Mouse (Mus musculus) kidney, postnatal 36 days (tissue): ENCODE measurements at regions not wholly inside any gene's neighbourhood (a gene's known extent, or its start where the extent isn't known, plus 50 kb on each side); places are given as distances from the start of the nearest gene placed in this dataset.
A peak's percentile ranks its signal among the peaks of the same experiment; 100 is the strongest.

ENCODE experiments used
- DNase-seq, 2 experiments: peaks; one replicate each; pipeline ENCODE4 v3.0.0; 2021 to 2022; ENCODE audit warnings: mixed read lengths in 2 of 2

GRCm38 (mm10) chr17:85821861-85822260 is 133.8 kb upstream of the Six2 start:
- no peak for DNase-seq

DNA sequence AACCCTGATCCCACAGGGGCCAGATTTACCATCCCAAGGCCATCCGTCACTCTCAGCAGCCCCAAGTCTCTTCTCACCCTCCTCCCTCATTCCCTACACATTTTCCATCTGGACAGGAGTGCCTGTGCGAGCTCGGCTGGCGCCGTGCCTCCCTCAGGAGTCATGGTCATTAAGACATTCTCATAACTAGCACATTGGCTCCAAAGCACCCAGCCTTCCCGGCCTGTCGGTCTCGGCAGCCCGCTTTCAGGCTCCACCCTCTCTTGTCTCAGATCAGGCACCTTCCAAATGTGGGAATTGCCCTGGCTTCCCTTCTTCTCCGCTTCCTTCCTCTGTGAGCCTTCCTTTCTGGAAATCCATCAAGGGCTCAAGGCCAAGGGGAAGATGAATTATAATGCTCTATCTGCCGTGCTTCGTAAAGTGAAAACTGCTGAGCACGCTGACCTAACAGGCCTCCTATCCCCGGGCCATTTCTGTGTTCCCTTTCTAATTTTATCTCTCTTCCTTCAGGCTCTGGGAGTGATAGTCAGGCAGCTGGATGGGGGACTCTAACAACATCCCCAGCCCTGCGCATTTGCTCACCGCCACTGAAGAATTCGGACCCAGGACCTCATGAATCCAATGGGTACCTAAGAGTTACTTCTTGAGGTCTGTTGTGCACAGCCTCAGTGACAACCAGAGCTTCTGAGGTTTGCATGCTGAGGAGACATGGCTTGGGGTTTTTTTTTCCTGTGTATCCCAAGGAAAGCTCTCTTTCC is 130.2 kb upstream of the Six2 start:
- DNase-seq = no peak

DNA sequence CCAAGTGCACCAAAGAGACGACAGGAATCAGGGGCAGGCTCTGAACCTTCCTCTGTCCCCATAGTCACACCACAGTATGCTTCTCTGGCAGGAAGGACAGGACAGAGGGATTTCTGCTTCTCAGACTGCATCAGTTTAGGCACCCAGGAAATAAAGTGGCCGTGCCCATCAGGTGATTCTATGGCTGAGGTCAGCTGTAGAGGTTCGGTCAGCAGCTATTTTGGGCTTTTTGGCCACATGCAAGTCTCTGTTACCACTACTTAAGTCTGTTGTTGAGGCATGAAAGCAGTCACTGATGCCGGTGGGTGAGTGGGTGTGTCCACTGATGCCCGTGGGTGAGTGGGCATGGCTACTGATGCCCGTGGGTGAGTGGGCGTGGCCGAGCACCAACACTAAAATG is 128.4 kb upstream of the Six2 start:
- no peak for DNase-seq

- DNase-seq = no peak
Measured at GRCm38 (mm10) chr17:85816056-85816455, 128.0 kb upstream of the Six2 start.

DNA sequence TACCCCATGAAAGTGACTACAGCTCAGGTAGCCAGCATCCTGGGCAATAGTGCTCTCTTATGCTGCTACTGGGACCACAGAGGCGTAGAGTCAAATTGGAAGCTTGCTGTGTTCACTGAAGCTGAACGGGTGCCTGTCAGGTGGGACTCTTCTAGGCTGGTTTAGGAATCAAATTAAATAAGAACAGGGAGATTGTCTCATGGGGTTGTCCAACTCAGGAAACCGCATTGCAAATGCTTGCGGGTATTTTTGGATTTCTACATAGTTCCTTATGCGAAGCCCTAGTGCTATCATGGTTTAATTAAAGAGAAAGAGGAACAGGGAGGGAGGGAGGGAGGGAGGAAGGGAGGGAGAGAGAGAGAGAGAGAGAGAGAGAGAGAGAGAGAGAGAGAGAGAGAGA is 120.5 kb upstream of the Six2 start:
- no peak for DNase-seq

DNA sequence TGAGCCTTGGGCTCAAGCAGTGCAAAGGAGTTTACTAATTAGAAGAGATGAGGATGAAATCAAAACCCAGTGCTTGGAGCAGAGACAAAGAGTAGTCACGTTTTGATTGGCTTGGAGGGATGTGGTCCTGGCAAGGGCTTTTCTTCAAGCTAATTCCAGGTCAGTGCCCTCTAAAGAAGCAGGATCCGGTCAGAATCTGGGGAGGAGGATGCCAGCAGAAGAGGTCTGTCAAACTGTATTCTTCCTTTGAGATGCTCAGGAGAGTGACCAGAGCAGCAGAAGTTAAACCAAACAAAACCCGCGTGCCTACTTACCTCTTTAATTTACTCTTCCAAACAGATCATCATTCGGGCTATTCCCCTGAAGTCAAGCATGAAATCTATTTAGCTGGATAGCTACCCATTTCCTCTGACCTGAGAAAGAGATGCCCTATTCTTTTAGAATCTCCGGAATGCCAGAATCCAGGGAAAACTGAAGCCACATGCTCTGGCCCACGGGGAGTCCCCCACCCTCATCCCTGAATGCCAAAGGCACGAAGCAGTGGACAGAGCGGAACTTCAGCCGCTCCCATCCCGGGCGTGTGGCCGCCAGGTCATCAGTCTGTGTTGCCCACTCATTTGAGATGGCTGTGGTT is 117.8 kb upstream of the Six2 start:
- DNase-seq = no peak

GRCm38 (mm10) chr17:85804631-85805030 is 116.6 kb upstream of the Six2 start:
- no peak for DNase-seq

DNA sequence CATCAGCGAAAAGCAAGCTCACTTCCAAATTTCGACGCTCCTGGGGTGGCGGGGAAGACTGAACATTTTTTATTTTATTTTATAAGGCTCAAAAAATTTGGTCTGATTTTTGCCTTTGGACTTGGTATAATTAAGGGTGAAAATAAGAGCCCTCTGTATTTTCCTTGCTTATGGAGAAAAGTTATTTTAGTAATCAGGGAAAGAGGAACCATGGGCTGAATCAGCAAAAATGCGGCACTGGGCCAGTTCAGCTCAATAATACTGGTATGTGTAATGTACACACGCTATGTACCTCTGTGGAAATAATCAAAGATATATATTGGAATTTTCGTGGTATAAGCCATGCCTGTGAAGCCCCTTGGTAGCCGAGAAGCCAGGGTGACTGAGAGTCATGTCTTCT is 113.7 kb upstream of the Six2 start:
- no peak for DNase-seq

DNA sequence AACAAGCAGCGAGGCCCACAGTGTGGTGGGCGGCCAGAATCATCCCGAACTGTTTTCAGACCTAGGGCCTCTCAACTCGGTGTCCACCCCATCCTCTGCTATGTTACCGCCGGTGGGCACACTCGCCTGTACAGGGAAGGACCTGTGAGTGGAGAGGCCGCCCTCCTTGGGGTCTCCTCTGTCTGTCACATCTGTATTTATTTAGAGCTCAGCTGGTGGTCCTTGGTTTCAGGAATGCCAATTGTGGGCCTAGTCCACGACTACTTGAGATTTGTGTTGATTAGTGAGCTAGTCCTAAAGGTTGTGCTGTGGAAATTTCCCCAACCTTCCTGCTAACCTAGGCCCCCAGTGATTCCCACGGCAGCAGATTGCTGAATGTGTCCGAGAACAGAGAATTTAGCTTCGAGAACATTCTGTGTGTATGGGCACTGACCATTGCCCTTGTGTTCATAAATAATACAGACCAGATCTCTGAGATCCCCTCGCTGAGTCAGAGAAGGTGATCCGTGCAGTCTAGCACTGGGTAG is 113.1 kb upstream of the Six2 start:
- DNase-seq = no peak

- DNase-seq = no peak
Measured at GRCm38 (mm10) chr17:85800357-85801078, 112.4 kb upstream of the Six2 start.

DNA sequence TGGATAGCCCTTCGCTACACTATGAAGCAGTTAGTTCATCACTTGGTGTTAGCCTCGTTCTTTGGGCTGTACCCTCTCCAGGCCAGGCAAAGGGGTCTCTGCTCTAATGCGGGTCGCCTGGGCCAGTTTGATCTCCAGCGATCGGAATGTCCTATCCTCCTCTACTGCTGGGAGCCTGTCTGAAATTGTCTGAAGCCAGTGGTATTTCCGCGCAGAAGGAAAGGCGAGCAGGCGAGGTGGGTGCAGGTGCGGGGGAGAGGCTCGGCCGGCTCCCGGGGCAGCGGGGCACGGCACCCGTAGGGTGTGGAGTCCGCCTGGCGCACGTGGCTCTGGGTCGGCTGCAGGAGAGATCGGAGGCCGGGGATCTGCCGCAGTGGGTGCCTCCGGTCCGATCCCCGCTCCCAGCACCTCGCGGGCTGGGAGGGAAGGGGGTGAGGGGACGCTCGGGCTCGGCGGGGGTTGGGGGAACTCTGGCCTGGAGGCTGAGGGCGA is 111.8 kb upstream of the Six2 start:
- DNase-seq = peak; percentile 3 to 18

- DNase-seq = peak; percentile 1 to 9
Measured at GRCm38 (mm10) chr17:85799081-85799864, 111.2 kb upstream of the Six2 start.

- DNase-seq = no peak
Measured at GRCm38 (mm10) chr17:85797755-85798154, 109.7 kb upstream of the Six2 start.

- no peak for DNase-seq
Measured at GRCm38 (mm10) chr17:85795820-85796219, 107.7 kb upstream of the Six2 start.

GRCm38 (mm10) chr17:85785625-85786294 is 97.7 kb upstream of the Six2 start:
- no peak for DNase-seq

DNA sequence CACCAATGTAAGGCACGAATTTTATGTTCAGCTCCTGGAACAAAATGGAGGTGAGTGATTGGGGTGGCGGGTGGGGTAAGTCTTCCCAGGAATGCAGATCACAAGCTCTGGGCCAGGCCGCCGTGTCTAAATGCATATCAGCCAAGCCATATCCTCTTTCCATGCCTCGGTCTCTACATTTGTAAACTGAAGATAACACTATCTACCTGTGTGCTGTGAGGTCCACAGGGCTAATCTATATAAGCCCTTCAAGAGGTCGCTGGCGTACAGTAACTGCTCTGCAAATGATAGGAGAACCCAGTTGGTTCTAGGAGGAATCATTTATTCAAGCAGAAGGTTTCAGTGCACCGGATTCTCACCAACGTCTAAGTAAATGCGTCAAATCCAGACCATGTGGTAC is 92.4 kb upstream of the Six2 start:
- DNase-seq = no peak

GRCm38 (mm10) chr17:85776876-85777275 is 88.8 kb upstream of the Six2 start:
- DNase-seq = no peak

DNA sequence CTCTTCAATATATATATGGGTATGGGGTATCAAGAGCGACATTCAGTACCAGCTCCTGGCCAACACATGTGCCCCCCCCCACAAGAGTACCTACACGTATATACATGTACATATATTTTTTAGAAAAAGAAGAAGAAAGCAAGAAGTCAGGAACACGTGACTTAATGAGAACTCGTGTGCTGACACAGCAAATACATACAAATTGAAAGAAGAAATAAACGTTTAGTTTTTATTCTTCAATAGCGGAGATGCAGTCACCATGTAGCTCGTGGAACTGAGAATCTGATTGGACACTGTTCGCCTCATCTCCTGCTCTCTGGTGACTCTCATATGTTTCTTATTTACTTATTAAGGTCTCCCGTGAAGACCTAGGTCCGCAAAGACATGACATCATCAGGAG is 80.3 kb upstream of the Six2 start:
- DNase-seq = no peak

DNA sequence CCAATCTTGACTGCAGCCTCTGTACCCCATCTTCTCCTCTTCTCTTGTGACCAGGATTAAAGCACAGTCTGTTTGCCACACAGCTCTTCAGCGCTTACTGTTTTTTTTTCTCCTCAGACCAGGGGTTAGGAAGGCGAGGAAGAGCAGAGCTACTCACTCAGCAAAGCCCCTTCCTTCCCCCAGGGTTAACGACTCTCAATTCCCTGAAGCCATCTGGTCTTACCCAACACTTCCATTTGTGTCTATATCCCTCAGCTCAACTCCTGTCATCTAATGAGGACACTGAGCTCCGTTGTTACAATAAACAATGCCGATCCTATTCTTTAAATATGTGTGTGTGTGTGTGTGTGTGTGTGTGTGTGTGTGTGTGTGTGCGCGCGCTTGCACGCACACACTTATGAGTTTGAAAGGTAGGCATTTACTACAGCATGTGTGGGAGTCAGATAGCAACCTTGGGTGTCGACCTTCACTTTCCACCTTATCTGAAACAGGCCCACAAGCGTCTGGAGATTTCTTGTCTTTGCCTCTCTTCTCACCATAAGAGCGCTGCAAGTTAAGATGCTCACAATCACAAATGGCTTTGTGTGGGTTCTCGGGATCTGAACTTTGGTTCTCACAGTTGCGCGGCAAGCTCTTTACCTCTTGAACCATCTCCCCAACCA is 79.3 kb upstream of the Six2 start:
- DNase-seq = no peak

DNA sequence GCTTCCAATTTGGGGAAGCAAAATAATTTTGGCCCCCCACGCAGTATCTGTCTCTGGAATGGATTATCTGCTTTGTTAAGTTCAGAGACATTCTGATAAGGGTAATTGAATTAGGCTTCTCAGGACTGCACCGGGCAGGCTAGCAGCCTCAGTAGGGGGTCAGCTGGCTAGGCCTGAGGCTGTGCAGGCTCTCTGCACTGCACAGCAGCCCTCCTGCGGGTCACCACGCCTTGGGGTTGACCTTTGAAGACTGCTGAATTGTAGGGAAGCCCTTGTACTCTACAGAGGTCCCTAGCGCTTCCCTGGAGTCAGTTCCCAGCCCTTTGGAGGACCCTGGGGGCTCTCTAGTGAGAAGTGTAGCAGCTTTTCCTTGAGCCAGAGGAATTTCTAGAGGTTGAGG is 78.5 kb upstream of the Six2 start:
- no peak for DNase-seq

- DNase-seq = no peak
Measured at GRCm38 (mm10) chr17:85758581-85759098, 70.6 kb upstream of the Six2 start.
